Mouse (Mus musculus): ENCODE results near the gene Srp9.
"Not testable (repeated sequence)": the region's sequence is repeated elsewhere in the genome, so short reads cannot be mapped to it uniquely, and the experiment has no call there.

Gene Srp9

GRCm38 (mm10) chr1:182145546-182145945 is 21.0 kb downstream of the Srp9 start:
- no peak for DNase-seq (ENCODE audit: low read depth)

GRCm38 (mm10) chr1:182148864-182149514 is 24.5 kb downstream of the Srp9 start:
- no peak for DNase-seq (ENCODE audit: low read depth)

- DNase-seq (ENCODE audit: low read depth), result peak; percentile 78
Observed at GRCm38 (mm10) chr1:182149966-182150365, 25.4 kb downstream of the Srp9 start.

- no peak for DNase-seq (ENCODE audit: low read depth)
Observed at GRCm38 (mm10) chr1:182157734-182158133, 33.2 kb downstream of the Srp9 start.

- no peak for DNase-seq (ENCODE audit: low read depth)
Observed at GRCm38 (mm10) chr1:182159575-182159974, 35.0 kb downstream of the Srp9 start.

- DNase-seq (ENCODE audit: low read depth), result no peak
Observed at GRCm38 (mm10) chr1:182162951-182163350, 38.4 kb downstream of the Srp9 start.

GRCm38 (mm10) chr1:182164386-182164785 is 39.8 kb downstream of the Srp9 start, which contains the start of gene Vmn1r1:
Vmn1r1 (minus strand) TSS chr1:182164486.
- no peak for DNase-seq (ENCODE audit: low read depth)

- DNase-seq (ENCODE audit: low read depth), result not testable (repeated sequence)
Observed at GRCm38 (mm10) chr1:182170206-182170605, 45.7 kb downstream of the Srp9 start.

- DNase-seq (ENCODE audit: low read depth), result not testable (repeated sequence)
Observed at GRCm38 (mm10) chr1:182176985-182177384, 52.4 kb downstream of the Srp9 start.

- DNase-seq (ENCODE audit: low read depth), result no peak
Observed at GRCm38 (mm10) chr1:182181456-182182305, 57.1 kb downstream of the Srp9 start.
